17 mouse cellular contexts compared by ENCODE assay signal in genomic region chr1:91981381-91981780, GRCm38 (mm10).
A peak's percentile ranks its signal among the peaks of the same experiment; 100 is the strongest.
DNase-seq lines count a peak whose midpoint lies in the region; ATAC-seq and TF ChIP-seq lines count a peak whose summit lies in the region.
"Had no signal": no experiment of that assay in that cellular context is flagged by ENCODE, and none has a peak within 500 bp of the region (broad histone marks: within the 10 kb centered on the region; RNA-seq: fewer than 3 reads in every experiment).

No protein-coding gene starts in this region.

- ATAC-seq in heart, postnatal 0 days (ENCODE audit: insufficient read depth, low read depth), result peak; percentile 36; the same call in 1 of the 2 replicates
- no peak for ATAC-seq in heart, embryonic 11.5 days (replicated peaks; ENCODE audit: insufficient number of reproducible peaks, low FRiP score, low TSS enrichment)
- no peak for ATAC-seq in kidney, embryonic 16.5 days (ENCODE audit: low FRiP score, low TSS enrichment)
- ATAC-seq in midbrain, postnatal 0 days (ENCODE audit: low FRiP score), result no peak
- ATAC-seq in stomach, postnatal 0 days (ENCODE audit: low FRiP score, low TSS enrichment), result no peak
- ATAC-seq: midbrain, embryonic 15.5 days had no signal

- peaks cover 64% of the 10 kb centered on the region for H3K36me3 ChIP-seq in heart, postnatal 0 days (replicated peaks; ENCODE audit: control insufficient read depth, insufficient read depth, low read length)
- H3K36me3 ChIP-seq in heart, embryonic 11.5 days (ENCODE audit: control insufficient read depth, insufficient read depth, low read length), result peaks cover 7% of the 10 kb centered on the region; the same call in 1 of the 2 replicates
- peaks cover 29% of the 10 kb centered on the region for H3K36me3 ChIP-seq in kidney, embryonic 16.5 days (ENCODE audit: insufficient read depth, low read length)
- peaks cover 44% of the 10 kb centered on the region for H3K36me3 ChIP-seq in midbrain, postnatal 0 days (ENCODE audit: insufficient read depth, low read length)
- peaks cover 84% of the 10 kb centered on the region for H3K36me3 ChIP-seq in midbrain, embryonic 10.5 days
- peaks cover 8% of the 10 kb centered on the region for H3K36me3 ChIP-seq in stomach, postnatal 0 days (ENCODE audit: control insufficient read depth, insufficient read depth, low read length)

- peak; percentile 37 for TF ChIP-seq CTCF in heart, postnatal 0 days (IDR thresholded peaks at IDR 0.05; ENCODE audit: low read depth)
- peak; percentile 45 for TF ChIP-seq CTCF in midbrain, postnatal 0 days (IDR thresholded peaks at IDR 0.05)
- peak; percentile 56 for TF ChIP-seq CTCF in stomach, postnatal 0 days (IDR thresholded peaks at IDR 0.05; ENCODE audit: low read depth)

- no peaks in the 10 kb centered on the region for H3K9me3 ChIP-seq in heart, postnatal 0 days (replicated peaks; ENCODE audit: control insufficient read depth, low read length)
- no peaks in the 10 kb centered on the region for H3K9me3 ChIP-seq in heart, embryonic 11.5 days (replicated peaks; ENCODE audit: control insufficient read depth, low read length)
- H3K9me3 ChIP-seq in kidney, embryonic 16.5 days (ENCODE audit: low read length), result no peaks in the 10 kb centered on the region
- H3K9me3 ChIP-seq in midbrain, postnatal 0 days (ENCODE audit: low read length), result no peaks in the 10 kb centered on the region
- no peaks in the 10 kb centered on the region for H3K9me3 ChIP-seq in midbrain, embryonic 10.5 days (replicated peaks)
- H3K9me3 ChIP-seq in stomach, postnatal 0 days (ENCODE audit: control insufficient read depth, low read length), result no peaks in the 10 kb centered on the region
- H3K9me3 ChIP-seq: embryonic facial prominence, embryonic 12.5 days; heart, embryonic 10.5 days; hindbrain, embryonic 12.5 days; kidney, embryonic 15.5 days; limb, embryonic 12.5 days; midbrain, embryonic 15.5 days had no signal

- no peak overlapping the region for H3K9ac ChIP-seq in heart, postnatal 0 days (replicated peaks; ENCODE audit: low read depth, low read length)
- H3K9ac ChIP-seq in heart, embryonic 11.5 days (ENCODE audit: low read depth, low read length), result no peak overlapping the region
- H3K9ac ChIP-seq in kidney, embryonic 16.5 days (replicated peaks; ENCODE audit: low read length), result no peak overlapping the region
- no peak overlapping the region for H3K9ac ChIP-seq in midbrain, postnatal 0 days (replicated peaks; ENCODE audit: low read length, poor library complexity, severe bottlenecking)
- no peak overlapping the region for H3K9ac ChIP-seq in stomach, postnatal 0 days (ENCODE audit: low read length)
- H3K9ac ChIP-seq: embryonic facial prominence, embryonic 12.5 days; hindbrain, embryonic 12.5 days; kidney, embryonic 15.5 days; limb, embryonic 12.5 days; liver, embryonic 14.5 days; midbrain, embryonic 15.5 days had no signal

- no peaks in the 10 kb centered on the region; the same call in 1 of the 2 replicates for H3K4me1 ChIP-seq in heart, postnatal 0 days (ENCODE audit: control insufficient read depth, insufficient read depth)
- peaks cover 16% of the 10 kb centered on the region for H3K4me1 ChIP-seq in heart, embryonic 11.5 days (ENCODE audit: control insufficient read depth, insufficient read depth, low read length)
- H3K4me1 ChIP-seq in kidney, embryonic 16.5 days (ENCODE audit: insufficient read depth, low read length), result no peaks in the 10 kb centered on the region
- H3K4me1 ChIP-seq in midbrain, postnatal 0 days (ENCODE audit: insufficient read depth, low read length), result no peaks in the 10 kb centered on the region
- H3K4me1 ChIP-seq in midbrain, embryonic 10.5 days, result peaks cover 10% of the 10 kb centered on the region
- no peaks in the 10 kb centered on the region for H3K4me1 ChIP-seq in stomach, postnatal 0 days (replicated peaks; ENCODE audit: control insufficient read depth, insufficient read depth)
- H3K4me1 ChIP-seq: embryonic facial prominence, embryonic 12.5 days; kidney, embryonic 15.5 days; limb, embryonic 12.5 days had no signal

- H3K27ac ChIP-seq in heart, postnatal 0 days (ENCODE audit: low read depth), result no peak overlapping the region
- H3K27ac ChIP-seq in heart, embryonic 11.5 days (ENCODE audit: low read depth, low read length), result no peak overlapping the region
- H3K27ac ChIP-seq in kidney, embryonic 16.5 days (ENCODE audit: low read length), result no peak overlapping the region
- H3K27ac ChIP-seq in midbrain, postnatal 0 days (ENCODE audit: low read depth, low read length), result no peak overlapping the region
- no peak overlapping the region for H3K27ac ChIP-seq in midbrain, embryonic 10.5 days (replicated peaks)
- H3K27ac ChIP-seq in stomach, postnatal 0 days (replicated peaks), result no peak overlapping the region
- H3K27ac ChIP-seq: embryonic facial prominence, embryonic 12.5 days; heart, embryonic 10.5 days; hindbrain, embryonic 12.5 days; kidney, embryonic 15.5 days; limb, embryonic 12.5 days; liver, embryonic 14.5 days; macrophage; midbrain, embryonic 15.5 days had no signal

- H3K27me3 ChIP-seq in heart, postnatal 0 days (ENCODE audit: control insufficient read depth, insufficient read depth, low read length), result no peaks in the 10 kb centered on the region
- no peaks in the 10 kb centered on the region for H3K27me3 ChIP-seq in heart, embryonic 11.5 days (ENCODE audit: control insufficient read depth, insufficient read depth, low read length)
- no peaks in the 10 kb centered on the region for H3K27me3 ChIP-seq in kidney, embryonic 16.5 days (ENCODE audit: insufficient read depth, low read length)
- no peaks in the 10 kb centered on the region for H3K27me3 ChIP-seq in midbrain, postnatal 0 days (ENCODE audit: insufficient read depth, low read length)
- no peaks in the 10 kb centered on the region for H3K27me3 ChIP-seq in midbrain, embryonic 10.5 days (ENCODE audit: low read depth, poor library complexity, severe bottlenecking)
- H3K27me3 ChIP-seq in stomach, postnatal 0 days (ENCODE audit: control insufficient read depth, insufficient read depth, low read length), result no peaks in the 10 kb centered on the region
- H3K27me3 ChIP-seq: embryonic facial prominence, embryonic 12.5 days; hindbrain, embryonic 12.5 days; kidney, embryonic 15.5 days; limb, embryonic 12.5 days; midbrain, embryonic 15.5 days had no signal

- H3K4me3 ChIP-seq in heart, postnatal 0 days (ENCODE audit: low read depth, low read length), result no peak overlapping the region
- no peak overlapping the region for H3K4me3 ChIP-seq in heart, embryonic 11.5 days (ENCODE audit: low read depth, low read length)
- H3K4me3 ChIP-seq in kidney, embryonic 16.5 days (ENCODE audit: low read length), result no peak overlapping the region
- no peak overlapping the region for H3K4me3 ChIP-seq in midbrain, postnatal 0 days (ENCODE audit: low read depth, low read length)
- H3K4me3 ChIP-seq in midbrain, embryonic 10.5 days, result no peak overlapping the region
- H3K4me3 ChIP-seq in stomach, postnatal 0 days (ENCODE audit: low read depth, low read length), result no peak overlapping the region
- H3K4me3 ChIP-seq: embryonic facial prominence, embryonic 12.5 days; heart, embryonic 10.5 days; hindbrain, embryonic 12.5 days; kidney, embryonic 15.5 days; limb, embryonic 12.5 days; midbrain, embryonic 15.5 days had no signal

- H3K4me2 ChIP-seq in heart, postnatal 0 days (ENCODE audit: low read depth, low read length), result no peak overlapping the region
- no peak overlapping the region for H3K4me2 ChIP-seq in heart, embryonic 11.5 days
- H3K4me2 ChIP-seq in kidney, embryonic 16.5 days (replicated peaks; ENCODE audit: low read depth, low read length), result no peak overlapping the region
- no peak overlapping the region for H3K4me2 ChIP-seq in midbrain, postnatal 0 days (ENCODE audit: low read depth, low read length, poor library complexity, severe bottlenecking)
- no peak overlapping the region for H3K4me2 ChIP-seq in stomach, postnatal 0 days (replicated peaks; ENCODE audit: low read depth)
- H3K4me2 ChIP-seq: embryonic facial prominence, embryonic 12.5 days; hindbrain, embryonic 12.5 days; kidney, embryonic 15.5 days; limb, embryonic 12.5 days; midbrain, embryonic 15.5 days had no signal

- DNase-seq in heart, postnatal 0 days (ENCODE audit: low spot score), result peak; percentile 31
- DNase-seq in kidney, postnatal 4 days, result peak; percentile 22 to 32
- peak; percentile 40 for DNase-seq in midbrain, postnatal 0 days (ENCODE audit: low spot score)
- no peak for DNase-seq in midbrain, embryonic 10.5 days (ENCODE audit: low spot score)
- no peak for DNase-seq in stomach, postnatal 0 days (ENCODE audit: low spot score)
- DNase-seq: adrenal gland, postnatal 36 days; gastrocnemius, postnatal 14 days had no signal

- no peak for TF ChIP-seq EP300 in heart, postnatal 0 days (IDR thresholded peaks at IDR 0.05; ENCODE audit: low read depth)
- no peak for TF ChIP-seq EP300 in stomach, postnatal 0 days (optimal IDR thresholded peaks at IDR 0.05)

- 23% methylated on average over 1 of the region's 1 CpGs for WGBS in heart, postnatal 0 days
- 37% methylated on average over 1 of the region's 1 CpGs for WGBS in heart, embryonic 11.5 days (ENCODE audit: insufficient replicate concordance)
- WGBS in kidney, embryonic 16.5 days, result 72% methylated on average over 1 of the region's 1 CpGs
- 84% methylated on average over 1 of the region's 1 CpGs for WGBS in midbrain, postnatal 0 days
- WGBS in midbrain, embryonic 10.5 days, result 68% methylated on average over 1 of the region's 1 CpGs
- 47% methylated on average over 1 of the region's 1 CpGs for WGBS in stomach, postnatal 0 days

Comparison
In these comparisons a context has a peak if more than half of its experiments do, and no peak if none do; other contexts are left out.
1. DNase-seq: peak in heart, postnatal 0 days (single experiment), kidney, postnatal 4 days (2 of 2) and midbrain, postnatal 0 days (single experiment); none in midbrain, embryonic 10.5 days (single experiment) and stomach, postnatal 0 days (single experiment).
2. Peak in every context shown above with its lines, with median percentiles within 50 percentile points of each other: CTCF ChIP-seq.